Mouse (Mus musculus) thymus, postnatal 14 days (tissue): Measurements from ENCODE around the gene Qprt.

Experiments
- DNase-seq: peaks from one replicate; pipeline ENCODE4 v3.0.0; 2021

The Qprt gene

DNA sequence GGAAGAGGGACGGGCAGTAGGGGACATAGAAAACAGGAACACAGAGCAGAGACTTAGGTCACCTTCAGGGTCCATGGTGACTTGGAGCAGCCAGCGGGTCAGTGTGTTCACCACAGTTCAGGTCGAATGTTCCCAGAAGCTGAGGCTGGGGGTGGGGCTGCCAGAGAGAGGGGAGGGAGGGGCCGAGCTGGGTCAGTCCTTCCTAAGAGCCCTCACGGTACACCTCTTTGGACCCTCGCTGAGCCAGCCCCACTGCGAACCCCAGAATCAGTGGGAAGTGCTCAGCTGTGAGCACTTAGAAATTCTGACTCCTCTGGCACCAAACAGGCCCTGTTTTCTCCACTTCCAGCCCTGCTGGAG is at the start of gene Qprt:
Gene Qprt (minus strand): TSS at position 316 of the 360 bp plus-strand sequence.
- no peak for DNase-seq

- peak; percentile 18 for DNase-seq
Measured at GRCm38 (mm10) chr7:127166501-127166900, 44.5 kb upstream of the Qprt start.

DNA sequence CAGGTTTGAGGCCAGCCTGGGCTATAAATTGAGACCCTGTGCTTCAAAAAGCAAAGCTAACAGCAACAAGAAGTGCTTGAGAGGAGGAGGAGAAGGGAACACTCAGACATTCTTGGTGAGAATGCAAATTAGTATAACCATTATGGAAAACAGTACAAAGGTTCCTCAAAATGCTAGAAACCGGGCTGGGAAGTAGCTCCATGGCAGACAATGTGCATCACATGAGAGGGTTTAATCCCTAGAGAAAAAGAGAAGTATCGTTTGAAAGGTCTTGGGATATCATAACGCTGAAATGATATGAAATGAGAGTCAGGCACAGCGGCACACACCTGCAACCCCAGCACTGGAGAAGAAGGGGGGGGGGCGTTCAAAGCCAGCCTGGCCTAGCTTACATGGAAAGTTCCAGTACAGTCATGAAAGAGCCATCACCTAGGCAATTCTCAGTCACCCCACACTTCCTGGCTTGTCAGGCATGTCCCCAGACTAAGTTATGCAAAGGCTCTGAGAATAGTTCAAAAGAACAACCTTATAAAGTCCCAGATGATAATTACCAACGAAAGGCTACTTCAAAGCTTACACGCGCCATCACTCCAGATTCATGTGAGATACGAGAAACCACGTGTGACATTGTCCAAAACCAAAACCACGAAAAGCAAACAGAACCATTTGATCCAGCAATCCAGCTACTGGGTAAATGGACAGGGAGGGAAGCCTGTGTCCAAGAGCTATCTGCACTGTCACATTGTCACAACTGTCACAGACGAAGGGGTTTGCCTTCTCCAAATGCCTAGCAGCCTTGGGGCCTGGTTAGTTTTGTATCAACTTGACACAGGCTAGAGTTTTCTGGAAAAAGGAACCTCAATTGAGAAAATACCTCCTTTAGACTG is 43.8 kb upstream of the Qprt start:
- peak; percentile 24 for DNase-seq

DNA sequence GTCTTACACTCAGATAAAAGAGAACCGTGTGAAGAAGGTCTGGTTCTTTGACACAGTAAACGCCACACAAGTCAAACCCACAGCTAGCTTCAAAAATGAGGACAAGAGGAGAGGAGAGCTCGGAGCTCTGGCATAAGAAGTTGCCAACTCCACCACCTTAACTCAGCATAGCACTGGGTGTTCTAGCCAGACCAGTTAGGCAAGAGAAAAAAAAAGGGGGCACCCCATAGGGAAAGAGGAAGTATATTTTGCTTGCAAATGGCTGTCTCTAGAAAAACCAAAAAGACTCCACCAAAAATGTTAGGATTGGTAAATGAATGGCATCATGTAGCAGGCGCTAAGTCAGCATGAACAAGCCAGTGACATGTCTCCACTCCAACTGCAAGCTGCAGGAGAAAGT is 42.0 kb upstream of the Qprt start:
- DNase-seq, result no peak

GRCm38 (mm10) chr7:127162546-127162945 is 40.5 kb upstream of the Qprt start:
- no peak for DNase-seq

GRCm38 (mm10) chr7:127157548-127157947 is 35.5 kb upstream of the Qprt start:
- no peak for DNase-seq

GRCm38 (mm10) chr7:127153477-127153876 is 31.5 kb upstream of the Qprt start:
- no peak for DNase-seq

GRCm38 (mm10) chr7:127152464-127152863 is 30.4 kb upstream of the Qprt start:
- DNase-seq, result no peak

GRCm38 (mm10) chr7:127147901-127148300 is 25.9 kb upstream of the Qprt start:
- no peak for DNase-seq

GRCm38 (mm10) chr7:127146267-127146603 is 24.2 kb upstream of the Qprt start:
- DNase-seq, result no peak

DNA sequence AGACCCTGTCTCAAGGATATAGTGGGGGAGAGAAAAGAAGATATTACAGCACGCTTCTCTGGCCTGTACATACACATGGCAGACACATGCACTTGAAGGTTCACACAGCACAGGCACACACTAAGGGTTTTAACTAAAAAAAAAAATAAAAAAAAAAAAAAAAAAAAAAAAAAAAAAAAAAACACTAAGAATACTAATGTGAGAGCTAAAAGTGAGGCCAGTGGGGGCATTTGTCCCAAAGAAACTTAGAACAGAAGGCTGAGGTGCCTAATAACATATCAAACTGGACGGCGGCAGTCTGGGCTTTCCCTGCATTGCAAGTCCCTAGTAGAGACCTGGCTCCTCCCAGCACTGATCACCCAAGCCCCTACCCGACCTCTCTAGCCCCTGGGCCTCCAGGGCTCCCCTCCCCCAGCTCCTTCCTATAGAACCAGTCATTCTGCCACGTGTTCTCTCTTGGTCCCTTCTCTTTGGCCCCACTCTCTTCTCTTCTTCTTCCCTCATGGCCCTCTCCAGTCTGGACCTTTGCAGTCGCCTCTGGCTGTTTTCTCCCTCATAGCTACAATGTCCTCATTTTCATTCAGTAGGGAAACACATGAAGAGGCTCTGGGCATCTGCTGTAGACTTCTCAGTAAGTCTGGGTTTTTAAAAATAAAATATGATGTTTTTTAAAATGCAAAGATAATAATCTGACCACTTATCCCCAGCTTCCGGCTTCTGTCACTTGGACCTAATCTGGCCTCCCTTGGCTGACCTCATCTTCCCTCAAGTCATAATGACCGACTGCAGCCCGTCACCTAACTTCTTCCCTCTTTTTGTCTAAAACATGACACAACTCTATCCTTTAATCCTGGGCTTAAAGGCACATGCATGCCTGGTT is 23.6 kb upstream of the Qprt start:
- no peak for DNase-seq

GRCm38 (mm10) chr7:127144412-127144811 is 22.4 kb upstream of the Qprt start:
- DNase-seq, result peak; percentile 56

DNA sequence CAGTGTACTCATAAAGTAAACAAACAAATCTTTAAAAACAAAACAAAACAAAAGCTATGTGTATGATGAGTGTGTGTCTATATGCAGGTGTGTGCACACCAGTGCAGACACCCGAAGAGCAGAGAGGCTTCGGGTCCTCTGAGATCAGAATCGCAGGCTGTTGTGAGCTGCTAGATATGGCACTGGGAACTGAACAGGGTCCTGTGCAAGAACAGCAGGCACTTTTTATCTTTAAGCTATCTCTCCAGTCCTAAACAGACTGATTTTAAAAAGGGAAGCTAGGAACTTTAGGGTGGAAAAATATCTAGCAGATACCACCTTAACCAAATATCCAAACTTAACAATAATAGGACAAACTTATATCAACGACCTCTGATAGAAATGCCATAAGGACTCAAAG is 20.6 kb upstream of the Qprt start:
- no peak for DNase-seq

DNA sequence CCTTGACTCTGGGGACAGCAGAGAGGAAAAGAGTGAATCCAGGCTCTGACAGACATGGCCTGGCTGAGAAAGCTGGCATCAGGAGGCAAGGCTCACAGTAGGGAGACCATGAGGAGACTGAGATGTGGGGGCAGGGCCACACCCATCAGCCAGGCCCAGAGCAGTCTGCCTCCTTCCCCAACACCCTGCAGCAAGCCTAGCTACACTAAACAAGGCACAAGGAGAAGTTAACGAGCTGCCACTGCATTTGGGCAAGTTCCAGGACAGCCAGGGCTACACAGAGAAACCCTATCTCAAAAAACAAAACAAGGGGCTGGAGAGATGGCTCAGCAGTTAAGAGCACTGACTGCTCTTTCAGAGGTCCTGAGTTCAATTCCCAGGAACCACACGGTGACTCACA is 20.2 kb upstream of the Qprt start:
- DNase-seq, result no peak

GRCm38 (mm10) chr7:127140623-127141404 is 18.8 kb upstream of the Qprt start:
- peak; percentile 42 for DNase-seq

- DNase-seq, result no peak
Measured at GRCm38 (mm10) chr7:127139562-127139961, 17.5 kb upstream of the Qprt start.

- no peak for DNase-seq
Measured at GRCm38 (mm10) chr7:127139100-127139499, 17.1 kb upstream of the Qprt start.

GRCm38 (mm10) chr7:127137262-127138017 is 15.4 kb upstream of the Qprt start, which contains the start of gene Spn:
Gene Spn, minus strand, starts transcription at chr7:127137823.
- peak; percentile 88 for DNase-seq

DNA sequence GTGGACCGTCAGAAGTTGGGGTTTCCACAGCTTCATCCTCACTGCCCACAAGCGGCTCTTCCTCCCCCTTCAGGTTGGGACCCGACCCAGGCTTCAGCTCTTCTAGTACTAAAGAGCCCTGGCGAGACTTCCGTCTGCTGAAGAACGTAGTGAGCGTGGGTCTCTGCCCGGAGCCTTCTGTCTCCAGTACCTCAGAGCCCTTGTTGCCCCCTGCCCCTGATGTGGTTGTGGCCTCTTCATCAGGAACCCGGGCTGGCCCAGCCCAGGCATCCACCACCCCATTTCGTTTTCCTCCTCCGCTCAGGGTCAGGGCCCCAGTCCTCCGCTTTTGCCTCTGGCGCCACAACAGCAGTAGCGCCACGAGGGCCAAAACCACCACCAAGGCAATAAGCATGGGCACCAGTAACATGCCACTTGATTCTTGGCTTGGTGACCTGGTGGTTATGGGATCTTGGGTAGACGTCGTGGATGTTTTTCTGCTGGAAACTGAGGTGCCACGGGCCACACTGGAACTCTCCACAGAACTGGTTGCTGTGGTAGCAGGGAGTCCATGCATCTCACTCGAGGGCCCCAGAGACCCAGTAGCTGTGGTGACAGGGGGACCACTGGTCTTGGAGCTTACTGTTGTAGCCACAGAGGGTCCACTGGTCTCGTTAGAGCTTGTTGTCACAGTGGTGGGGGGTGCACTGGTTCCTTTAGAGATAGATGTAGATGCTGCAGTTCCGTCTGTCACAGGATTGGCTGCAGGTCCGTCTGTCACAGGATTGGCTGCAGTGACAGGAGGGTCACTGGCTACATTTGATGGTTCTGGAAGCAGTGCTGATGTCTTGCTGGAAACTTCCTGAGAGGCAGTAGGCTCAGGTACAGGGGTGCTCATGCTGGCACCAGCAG is 14.4 kb upstream of the Qprt start:
- peak; percentile 54 for DNase-seq

DNA sequence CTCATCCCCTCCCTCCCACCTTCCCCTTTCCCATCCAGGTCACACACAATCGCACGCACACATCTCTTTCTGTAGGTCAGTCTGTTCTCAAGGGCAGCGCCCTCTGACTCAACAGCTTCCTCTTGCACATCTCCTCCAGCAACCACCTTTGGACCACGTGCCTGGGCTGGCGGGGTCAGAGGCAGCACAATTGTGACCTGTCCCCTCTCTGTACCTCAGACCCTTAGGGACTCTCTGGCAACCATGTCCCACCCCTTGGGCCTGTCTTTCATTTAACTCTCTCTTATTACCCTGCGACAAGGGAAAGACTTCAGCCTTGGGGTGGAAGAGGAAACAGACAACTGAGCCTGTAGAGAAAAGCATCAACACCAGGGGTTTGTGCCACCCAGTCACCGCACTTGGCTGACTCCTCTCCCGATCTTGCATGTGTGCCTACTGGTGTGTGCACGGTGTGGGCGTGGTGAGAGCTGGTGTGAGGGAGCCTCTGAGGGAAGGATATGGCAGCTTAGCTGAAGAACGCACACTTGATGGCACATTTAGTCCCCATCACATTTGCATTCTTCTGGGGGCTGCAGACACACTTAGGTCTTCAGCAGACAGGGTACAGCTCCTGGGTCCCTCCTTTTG is 12.9 kb upstream of the Qprt start:
- DNase-seq, result peak; percentile 62

GRCm38 (mm10) chr7:127133125-127133524 is 11.1 kb upstream of the Qprt start:
- no peak for DNase-seq
